Mouse (Mus musculus): ENCODE results near the gene Ptges2. TPM values are rescaled to one million over a fixed set of nuclear protein-coding genes. Genes with fewer than 3 reads are reported as not detected.

Ptges2 gene
- polyA plus RNA-seq, 1 experiment from 2014 or later = 28.5 TPM

- H3K4me3 ChIP-seq (replicated peaks) = no peak overlapping the region
- no peak for ATAC-seq (ENCODE audit: insufficient read depth, low FRiP score, low read depth)
- H3K9me3 ChIP-seq = no peaks in the 10 kb centered on the region
- no peak overlapping the region for H3K4me2 ChIP-seq
- H3K27me3 ChIP-seq (replicated peaks) = no peaks in the 10 kb centered on the region
- H3K9ac ChIP-seq = no peak overlapping the region
- H3K4me1 ChIP-seq = peaks cover 3% of the 10 kb centered on the region; the same call in 1 of the 2 replicates
- no peak overlapping the region for H3K27ac ChIP-seq
- H3K36me3 ChIP-seq = peaks cover 6% of the 10 kb centered on the region; the same call in 1 of the 2 replicates
- 18% methylated on average over 2 of the region's 2 CpGs for WGBS
Observed at GRCm38 (mm10) chr2:32404663-32405062, 9.0 kb downstream of the Ptges2 start.

- Histone ChIP-seq H3K27me3 (replicated peaks) (no peaks in the 10 kb centered on the region), H3K9me3 (no peaks in the 10 kb centered on the region), H3K4me2 (no peak overlapping the region), H3K4me3 (replicated peaks) (no peak overlapping the region), H3K9ac (no peak overlapping the region), H3K27ac (no peak overlapping the region), H3K4me1 (peaks cover 3% of the 10 kb centered on the region; the same call in 1 of the 2 replicates), H3K36me3 (no peaks in the 10 kb centered on the region)
- ATAC-seq (ENCODE audit: insufficient read depth, low FRiP score, low read depth) = no peak
- WGBS = 78% methylated on average over 7 of the region's 7 CpGs
Observed at GRCm38 (mm10) chr2:32407144-32407824, 11.6 kb downstream of the Ptges2 start.

- whole genome bisulfite sequencing = 57% methylated on average over 25 of the region's 25 CpGs
- Histone ChIP-seq H3K9me3 (no peaks in the 10 kb centered on the region), H3K9ac (no peak overlapping the region), H3K4me1 (peaks cover 3% of the 10 kb centered on the region; the same call in 1 of the 2 replicates), H3K27ac (no peak overlapping the region), H3K4me3 (replicated peaks) (no peak overlapping the region), H3K27me3 (replicated peaks) (no peaks in the 10 kb centered on the region), H3K36me3 (no peaks in the 10 kb centered on the region), H3K4me2 (no peak overlapping the region)
- ATAC-seq (ENCODE audit: insufficient read depth, low FRiP score, low read depth) = peak; percentile 48
Observed at GRCm38 (mm10) chr2:32408429-32409424, 13.0 kb downstream of the Ptges2 start.

- WGBS = 77% methylated on average over 7 of the region's 7 CpGs
- Histone ChIP-seq H3K36me3 (peaks cover 15% of the 10 kb centered on the region), H3K27ac (no peak overlapping the region), H3K9me3 (no peaks in the 10 kb centered on the region), H3K4me3 (replicated peaks) (no peak overlapping the region), H3K27me3 (replicated peaks) (no peaks in the 10 kb centered on the region), H3K9ac (no peak overlapping the region), H3K4me2 (no peak overlapping the region), H3K4me1 (peaks cover 3% of the 10 kb centered on the region; the same call in 1 of the 2 replicates)
- no peak for ATAC-seq (ENCODE audit: insufficient read depth, low FRiP score, low read depth)
Observed at GRCm38 (mm10) chr2:32411407-32411806, 15.7 kb downstream of the Ptges2 start.

GRCm38 (mm10) chr2:32412742-32413531 lies 17.2 kb downstream of the Ptges2 start:
- Histone ChIP-seq H3K9ac (no peak overlapping the region), H3K4me2 (no peak overlapping the region), H3K4me3 (replicated peaks) (no peak overlapping the region), H3K27me3 (replicated peaks) (no peaks in the 10 kb centered on the region), H3K4me1 (peaks cover 3% of the 10 kb centered on the region; the same call in 1 of the 2 replicates), H3K27ac (no peak overlapping the region), H3K36me3 (peaks cover 28% of the 10 kb centered on the region), H3K9me3 (no peaks in the 10 kb centered on the region)
- 81% methylated on average over 6 of the region's 6 CpGs for WGBS
- ATAC-seq (ENCODE audit: insufficient read depth, low FRiP score, low read depth) = no peak

- Histone ChIP-seq H3K9me3 (no peaks in the 10 kb centered on the region), H3K4me1 (peaks cover under 1% of the 10 kb centered on the region; the same call in 1 of the 2 replicates), H3K4me2 (no peak overlapping the region), H3K4me3 (replicated peaks) (no peak overlapping the region), H3K27me3 (replicated peaks) (no peaks in the 10 kb centered on the region), H3K36me3 (peaks cover 38% of the 10 kb centered on the region), H3K9ac (no peak overlapping the region), H3K27ac (no peak overlapping the region)
- whole genome bisulfite sequencing = 42% methylated on average over 5 of the region's 5 CpGs
- no peak for ATAC-seq (ENCODE audit: insufficient read depth, low FRiP score, low read depth)
Observed at GRCm38 (mm10) chr2:32413936-32414335, 18.2 kb downstream of the Ptges2 start.

- ATAC-seq (ENCODE audit: insufficient read depth, low FRiP score, low read depth) = no peak
- no peaks in the 10 kb centered on the region for H3K9me3 ChIP-seq
- H3K4me2 ChIP-seq = no peak overlapping the region
- H3K27me3 ChIP-seq (replicated peaks) = no peaks in the 10 kb centered on the region
- H3K9ac ChIP-seq = no peak overlapping the region
- H3K4me3 ChIP-seq (replicated peaks) = no peak overlapping the region
- peaks cover 53% of the 10 kb centered on the region for H3K36me3 ChIP-seq
- H3K27ac ChIP-seq = no peak overlapping the region
- WGBS = 93% methylated on average over 12 of the region's 12 CpGs
- no peaks in the 10 kb centered on the region for H3K4me1 ChIP-seq
Observed at GRCm38 (mm10) chr2:32415801-32416200, 20.1 kb downstream of the Ptges2 start.

- 86% methylated on average over 2 of the region's 2 CpGs for WGBS
Observed at GRCm38 (mm10) chr2:32416556-32416955, 20.9 kb downstream of the Ptges2 start.

GRCm38 (mm10) chr2:32417486-32417885 lies 21.8 kb downstream of the Ptges2 start:
- Histone ChIP-seq H3K9ac (no peak overlapping the region), H3K4me2 (no peak overlapping the region), H3K36me3 (peaks cover 58% of the 10 kb centered on the region), H3K4me3 (replicated peaks) (no peak overlapping the region), H3K4me1 (0 out of 2 replicates have a peak, but pooled peaks cover 1% of the 10 kb centered on the region), H3K27me3 (replicated peaks) (no peaks in the 10 kb centered on the region), H3K27ac (no peak overlapping the region), H3K9me3 (no peaks in the 10 kb centered on the region)
- 71% methylated on average over 8 of the region's 8 CpGs for WGBS
- ATAC-seq (ENCODE audit: insufficient read depth, low FRiP score, low read depth) = no peak

More at GRCm38 (mm10) chr2:32416556-32416955, 20.9 kb downstream of the Ptges2 start:
- Histone ChIP-seq H3K4me3 (replicated peaks) (no peak overlapping the region), H3K4me2 (no peak overlapping the region), H3K36me3 (peaks cover 58% of the 10 kb centered on the region), H3K27ac (no peak overlapping the region), H3K9ac (no peak overlapping the region), H3K4me1 (no peaks in the 10 kb centered on the region), H3K27me3 (replicated peaks) (no peaks in the 10 kb centered on the region), H3K9me3 (no peaks in the 10 kb centered on the region)
- no peak; the same call in 1 of the 2 replicates for ATAC-seq (ENCODE audit: insufficient read depth, low FRiP score, low read depth)

- WGBS = 71% methylated on average over 12 of the region's 12 CpGs
- H3K9ac ChIP-seq = no peak overlapping the region
- H3K4me2 ChIP-seq = no peak overlapping the region
- no peak for ATAC-seq (ENCODE audit: insufficient read depth, low FRiP score, low read depth)
- no peak overlapping the region for H3K27ac ChIP-seq
- peaks cover 58% of the 10 kb centered on the region for H3K36me3 ChIP-seq
- H3K4me3 ChIP-seq (replicated peaks) = no peak overlapping the region
- H3K9me3 ChIP-seq = no peaks in the 10 kb centered on the region
- H3K27me3 ChIP-seq (replicated peaks) = no peaks in the 10 kb centered on the region
- peaks cover 12% of the 10 kb centered on the region for H3K4me1 ChIP-seq
Observed at GRCm38 (mm10) chr2:32418430-32419151, 22.9 kb downstream of the Ptges2 start.

- no peak overlapping the region for H3K27ac ChIP-seq
- H3K4me2 ChIP-seq = no peak overlapping the region
- peaks cover 19% of the 10 kb centered on the region for H3K4me1 ChIP-seq
- H3K9ac ChIP-seq = no peak overlapping the region
- ATAC-seq (ENCODE audit: insufficient read depth, low FRiP score, low read depth) = no peak
- H3K9me3 ChIP-seq = no peaks in the 10 kb centered on the region
- H3K36me3 ChIP-seq = peaks cover 55% of the 10 kb centered on the region
- 86% methylated on average over 3 of the region's 3 CpGs for WGBS
- H3K27me3 ChIP-seq (replicated peaks) = no peaks in the 10 kb centered on the region
- H3K4me3 ChIP-seq (replicated peaks) = no peak overlapping the region
Observed at GRCm38 (mm10) chr2:32419359-32419758, 23.7 kb downstream of the Ptges2 start.
